Mouse (Mus musculus): Measurements from ENCODE around the gene Lgr5.

GRCm38 (mm10) chr10:115530746-115531145, 56.8 kb downstream of the Lgr5 start:
- no peak for TF ChIP-seq MYOG (IDR thresholded peaks at IDR 0.05; ENCODE audit: control insufficient read depth, extremely low read depth, insufficient read length)
- no peak for TF ChIP-seq CTCF (IDR thresholded peaks at IDR 0.05; ENCODE audit: control insufficient read depth, insufficient read depth, insufficient read length)

Data from C2C12 (cell line).